Mouse (Mus musculus) urinary bladder, postnatal 36 days (tissue): ENCODE data around the gene Trim41.
"Not testable (repeated sequence)": the region's sequence is repeated elsewhere in the genome, so short reads cannot be mapped to it uniquely, and the experiment has no call there.

Experiments
- DNase-seq, 2 experiments: peaks; one replicate each; pipeline ENCODE4 v3.0.0; 2022; ENCODE audit warnings: low spot score in 2 of 2, mixed read lengths in 1 of 2

Gene Trim41

GRCm38 (mm10) chr11:48838181-48838797 is 21.1 kb upstream of the Trim41 start:
- no peak for DNase-seq

DNA sequence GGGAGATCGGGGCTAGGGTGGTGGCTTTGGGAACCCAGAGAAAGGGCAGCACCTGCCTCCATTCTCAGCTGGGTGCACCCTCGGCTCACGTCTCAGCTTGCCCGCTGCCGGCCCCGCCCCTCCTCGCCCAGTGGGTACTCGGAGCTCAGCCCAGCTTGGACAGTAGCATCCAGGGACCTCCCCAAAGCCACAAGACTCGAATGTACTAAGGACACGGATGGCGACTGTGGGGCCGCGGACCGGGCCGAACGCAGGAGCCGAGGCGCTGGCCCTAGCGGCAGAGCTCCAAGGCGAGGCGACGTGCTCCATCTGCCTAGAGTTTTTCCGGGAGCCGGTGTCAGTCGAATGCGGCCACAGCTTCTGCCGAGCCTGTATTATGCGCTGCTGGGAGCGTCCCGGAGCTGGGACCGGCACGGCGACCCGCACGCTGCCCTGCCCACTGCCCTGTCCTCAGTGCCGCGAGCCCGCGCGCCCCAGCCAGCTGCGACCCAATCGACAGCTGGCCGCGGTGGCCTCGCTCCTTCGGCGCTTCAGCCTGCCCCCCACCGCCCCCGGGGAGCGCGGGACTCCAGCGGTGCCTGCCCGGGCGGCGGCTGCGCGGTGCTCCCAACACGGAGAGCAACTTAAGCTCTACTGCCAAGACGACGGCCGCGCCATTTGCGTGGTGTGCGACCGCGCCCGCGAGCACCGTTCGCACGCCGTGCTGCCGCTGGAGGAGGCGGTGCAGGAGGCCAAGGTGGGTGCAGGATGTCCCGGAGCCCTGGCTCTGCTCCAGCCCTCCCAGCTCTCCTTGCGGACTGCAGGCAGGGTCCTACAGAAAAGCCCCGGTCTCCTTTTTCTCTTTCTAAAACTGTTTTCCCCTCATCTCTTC is 20.4 kb upstream of the Trim41 start:
- DNase-seq: peak; percentile 74 to 81

GRCm38 (mm10) chr11:48836990-48837309 is 19.8 kb upstream of the Trim41 start:
- no peak for DNase-seq

DNA sequence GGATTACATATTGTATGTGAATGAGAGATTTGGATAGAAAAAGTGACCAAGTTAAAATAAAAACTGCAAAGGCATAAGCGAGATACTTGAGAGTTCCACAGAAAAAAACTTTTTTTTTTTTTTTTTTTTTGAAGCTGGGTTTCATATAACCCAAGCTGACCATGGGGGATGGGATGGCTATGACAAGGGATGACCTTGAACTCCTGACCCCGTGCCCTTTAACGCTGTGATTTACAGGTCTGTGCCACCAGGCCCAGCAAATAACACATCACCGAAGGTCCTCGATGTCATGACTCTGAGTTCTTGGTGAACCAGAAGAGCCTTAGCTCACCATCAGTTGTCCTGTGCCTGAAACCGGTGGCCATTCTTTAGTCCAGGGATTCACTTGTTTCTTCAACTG is 18.8 kb upstream of the Trim41 start:
- no peak for DNase-seq

- DNase-seq: peak; percentile 87 to 90
Measured at GRCm38 (mm10) chr11:48833731-48834639, 16.8 kb upstream of the Trim41 start.

GRCm38 (mm10) chr11:48833078-48833730 is 16.1 kb upstream of the Trim41 start:
- DNase-seq: no peak

- no peak for DNase-seq
Measured at GRCm38 (mm10) chr11:48831273-48831672, 14.1 kb upstream of the Trim41 start.

- DNase-seq: no peak
Measured at GRCm38 (mm10) chr11:48830279-48830678, 13.1 kb upstream of the Trim41 start.

DNA sequence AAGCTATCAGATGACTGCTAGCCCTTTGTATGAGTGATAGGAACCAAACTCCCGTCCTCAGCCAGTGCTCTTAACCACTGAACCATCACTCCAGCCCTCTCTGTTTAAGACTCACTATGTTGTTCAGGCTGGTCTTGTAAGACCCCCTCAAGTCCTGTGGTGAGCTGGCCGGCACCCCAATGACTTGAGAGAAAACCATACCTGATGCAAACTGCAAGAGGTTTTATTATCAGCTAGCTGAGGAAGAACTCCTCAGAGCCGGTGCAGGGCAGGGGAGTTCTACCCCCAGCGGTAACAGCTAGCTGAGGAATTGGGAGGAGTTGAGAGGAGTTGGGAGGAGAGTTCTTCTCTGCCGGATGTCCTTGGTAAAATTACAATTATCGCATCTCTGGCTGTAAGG is 10.8 kb upstream of the Trim41 start:
- DNase-seq: no peak

- DNase-seq: no peak
Measured at GRCm38 (mm10) chr11:48826752-48827096, 9.6 kb upstream of the Trim41 start.

DNA sequence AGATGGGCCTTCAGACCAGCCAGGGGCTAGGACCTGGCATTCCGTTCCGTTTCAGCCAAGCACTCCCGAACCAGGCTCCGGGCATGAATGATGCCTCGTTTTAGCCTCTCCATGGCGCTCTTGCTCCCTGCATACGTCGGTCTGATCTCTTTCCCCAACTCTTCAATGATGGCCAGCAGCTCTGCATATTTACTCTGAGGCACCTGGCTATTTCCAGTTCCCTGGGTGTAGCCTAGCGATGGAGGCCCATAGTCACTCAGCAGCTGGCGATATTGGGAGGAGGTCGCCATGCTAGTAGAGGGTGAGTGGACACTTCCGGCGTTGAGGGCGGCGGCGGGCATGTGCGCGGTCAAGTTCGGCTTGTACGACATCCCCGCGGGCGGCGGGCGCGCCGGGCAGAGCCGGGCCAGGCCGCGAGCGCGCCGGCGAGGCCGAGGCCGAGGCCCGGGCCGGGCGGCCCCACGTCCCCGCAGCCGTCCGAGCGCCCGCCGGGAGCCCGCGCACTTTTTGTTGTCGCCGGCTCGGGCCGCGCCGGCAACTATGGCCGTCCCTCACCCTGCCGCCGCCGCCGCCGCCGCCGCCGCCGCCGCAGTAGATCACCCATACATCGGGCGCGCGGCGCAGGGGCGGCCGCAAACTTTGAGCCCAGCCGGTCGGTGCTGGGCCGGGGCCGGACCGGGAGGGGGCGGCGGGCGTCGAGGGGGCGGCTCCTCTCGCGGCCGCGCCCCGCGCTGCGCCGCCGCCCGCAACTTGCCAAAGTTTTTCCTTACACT is 9.0 kb upstream of the Trim41 start, which contains the start of the genes Trim7 and Gm12184:
TSS of gene Trim7 (plus strand) at position 162 of the 773 bp plus-strand sequence.
TSS of gene Gm12184 (minus strand) at position 677 of the 773 bp plus-strand sequence.
- not testable (repeated sequence) for DNase-seq

DNA sequence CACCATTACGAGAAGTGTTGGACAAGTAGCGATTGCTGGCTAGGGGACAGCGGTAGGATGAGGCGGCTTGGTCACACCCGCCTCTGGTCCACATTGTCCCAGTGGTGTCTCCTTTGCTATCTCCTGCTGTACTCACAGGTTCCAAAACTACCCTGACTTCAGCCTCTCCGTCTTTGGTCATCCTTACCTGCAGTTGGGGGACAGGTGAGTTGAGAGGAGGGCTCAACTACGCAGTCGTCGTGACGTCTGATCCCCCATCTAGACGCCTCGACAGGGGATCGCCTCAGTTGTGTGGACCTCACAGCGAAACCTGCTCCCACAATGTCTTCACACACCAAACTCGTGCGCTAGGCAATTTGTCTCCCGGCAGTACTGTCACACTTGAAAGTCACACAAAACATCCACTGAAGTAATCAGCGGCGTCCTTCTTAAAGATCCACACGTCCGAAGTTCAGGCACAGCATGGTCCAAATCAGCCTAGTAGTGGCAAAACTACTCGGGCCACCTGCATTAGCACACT is 7.2 kb upstream of the Trim41 start:
- no peak for DNase-seq

GRCm38 (mm10) chr11:48823536-48823972 is 6.4 kb upstream of the Trim41 start:
- peak in 1 of 2 experiments; percentile 46 for DNase-seq

DNA sequence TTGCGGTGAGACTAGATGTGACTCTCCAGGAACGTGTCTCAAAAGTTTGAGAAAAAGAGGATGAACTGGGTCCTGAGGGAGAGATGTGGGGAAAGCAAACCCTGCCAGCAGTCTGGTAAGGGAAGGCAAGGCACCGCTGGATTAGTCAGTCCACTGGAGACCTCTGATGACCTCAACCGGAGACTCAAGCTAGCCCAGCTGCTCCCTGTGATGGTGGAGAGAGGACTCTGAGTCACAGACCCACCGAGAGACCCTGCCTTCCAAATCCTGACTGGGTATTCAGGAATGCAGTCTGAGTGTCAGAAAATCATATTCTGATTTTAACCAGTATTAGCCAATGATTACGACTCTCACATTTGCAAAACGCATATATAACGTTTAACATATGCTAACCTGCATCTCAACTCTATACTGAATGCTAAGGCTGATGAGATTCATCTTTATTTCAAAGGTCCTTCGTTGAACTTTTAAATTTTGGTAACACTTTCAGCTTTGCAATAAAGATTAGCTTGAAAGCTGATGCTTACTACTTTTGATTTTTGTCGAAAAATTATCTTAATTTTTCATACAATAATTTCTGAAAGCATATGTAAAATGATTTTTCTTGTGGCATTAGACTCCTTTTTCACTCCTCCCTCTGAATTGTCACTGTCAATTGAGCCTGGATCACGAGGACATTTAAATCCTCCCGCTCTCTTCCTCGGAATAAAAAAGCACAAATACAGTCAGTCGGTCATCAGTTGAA is 5.8 kb upstream of the Trim41 start:
- DNase-seq: no peak

GRCm38 (mm10) chr11:48821299-48821698 is 4.1 kb upstream of the Trim41 start:
- not testable (repeated sequence) for DNase-seq

DNA sequence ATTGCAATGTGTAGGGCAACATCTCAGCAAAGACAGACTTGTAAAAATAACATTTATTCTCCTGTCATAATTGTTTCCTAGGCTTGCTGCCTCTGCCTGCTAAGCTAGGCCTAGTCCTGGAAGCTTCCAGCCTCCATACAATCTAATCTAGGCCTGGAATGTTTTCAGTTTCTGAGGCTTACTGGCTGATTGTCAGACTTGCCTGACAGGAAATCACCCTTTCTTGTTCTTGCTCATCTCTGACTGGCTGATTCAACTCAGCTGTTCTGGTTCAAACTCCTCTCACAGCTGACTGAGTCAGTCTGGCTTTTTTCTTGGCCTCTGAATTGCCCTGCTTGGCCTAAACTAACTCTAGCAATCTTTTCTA is 3.1 kb upstream of the Trim41 start:
- DNase-seq: no peak

DNA sequence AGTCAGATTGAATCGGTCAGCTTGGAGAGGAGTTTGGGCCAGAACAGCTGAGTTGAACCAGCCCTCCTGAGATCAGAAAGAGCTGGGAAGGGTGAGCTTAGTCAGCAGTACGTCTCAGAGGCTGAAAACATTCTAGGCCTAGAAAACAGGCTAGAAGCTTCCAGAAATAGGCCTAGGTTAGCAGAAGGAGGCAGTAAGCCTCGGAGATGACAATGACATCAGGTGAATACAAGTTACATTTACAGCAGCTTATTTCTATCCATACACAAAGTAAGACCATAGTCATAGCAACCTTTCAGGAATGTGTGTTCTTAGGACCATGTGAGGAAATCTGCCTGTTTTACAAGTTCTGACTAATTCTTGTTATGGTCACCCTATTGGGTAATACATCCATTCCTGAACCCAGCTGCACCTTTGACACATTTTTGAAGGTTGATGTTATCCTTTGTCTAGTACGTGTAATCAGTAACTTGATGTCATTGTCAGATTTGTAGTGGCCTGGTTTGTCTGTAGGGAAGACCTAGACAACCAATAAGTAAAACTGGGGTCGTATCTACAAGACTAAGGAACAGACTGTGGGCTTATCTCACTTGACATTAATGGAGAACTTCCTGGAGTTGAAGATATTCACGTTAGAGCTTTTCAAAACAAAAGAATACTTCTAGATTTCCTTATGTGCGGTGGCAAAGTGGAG is 2.6 kb upstream of the Trim41 start:
- DNase-seq: no peak

DNA sequence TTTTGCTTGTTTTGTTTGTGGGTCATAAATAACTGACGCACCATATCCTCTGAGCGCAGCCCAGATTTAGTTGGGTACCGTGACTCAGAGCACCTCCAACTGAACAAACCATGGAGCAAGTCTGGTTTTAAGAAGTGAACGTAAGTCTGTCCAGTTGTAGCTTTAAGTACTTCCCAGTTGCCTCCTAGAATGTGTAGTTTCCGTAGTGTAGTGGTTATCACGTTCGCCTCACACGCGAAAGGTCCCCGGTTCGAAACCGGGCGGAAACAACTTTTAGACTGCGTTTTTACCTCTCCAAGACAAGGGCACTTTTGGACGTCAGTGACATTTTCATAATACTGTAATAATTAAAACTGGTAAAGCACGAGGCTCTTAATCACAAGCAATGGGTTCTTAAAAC is 1.2 kb upstream of the Trim41 start:
- DNase-seq: peak; percentile 75 to 79

GRCm38 (mm10) chr11:48817794-48818193 is 641 bp upstream of the Trim41 start:
- DNase-seq: no peak
